Mouse (Mus musculus) MEL (cell line): ENCODE results near the gene Commd9. TPM values are rescaled to one million over a fixed set of nuclear protein-coding genes. Genes with fewer than 3 reads are reported as not detected.

Source experiments
- DNase-seq: peaks from one replicate; pipeline ENCODE4 v3.0.0; 2011; ENCODE audit warnings: low read depth, low spot score
- H3K27ac ChIP-seq: 2 replicates; pipeline ENCODE4 v1.5.1; 2012; ENCODE audit warnings: low read depth, mild to moderate bottlenecking, control low read depth, low read length, moderate library complexity; ENCODE audit not compliant: control insufficient read depth
- H3K27me3 ChIP-seq, 2 experiments: fragments of 150-350 bp in 1 of 2; sonication (generic) in 1 of 2; 2 replicates each; pipeline ENCODE4 v1.6.1; 2012; ENCODE audit warnings: low read length in 2 of 2, mild to moderate bottlenecking in 2 of 2, improper control_type of control experiment in 1 of 2, moderate library complexity in 1 of 2; ENCODE audit not compliant: insufficient read depth in 2 of 2, control insufficient read depth in 1 of 2
- H3K36me3 ChIP-seq, 2 experiments: 2 replicates each; pipeline ENCODE4 v1.6.1; 2012 to 2014; ENCODE audit warnings: low read length in 2 of 2, improper control_type of control experiment in 1 of 2, inconsistent platforms in 1 of 2, mild to moderate bottlenecking in 1 of 2; ENCODE audit not compliant: insufficient read depth in 2 of 2, control insufficient read depth in 1 of 2
- H3K4me1 ChIP-seq, 2 experiments: fragments of 150-350 bp in 1 of 2; sonication (generic) in 1 of 2; 2 replicates each; pipeline ENCODE4 v1.6.1; 2012; ENCODE audit warnings: low read length in 2 of 2, improper control_type of control experiment in 1 of 2, mild to moderate bottlenecking in 1 of 2; ENCODE audit not compliant: insufficient read depth in 2 of 2, control insufficient read depth in 1 of 2
- H3K4me3 ChIP-seq, 2 experiments: fragments of 150-350 bp in 1 of 2; sonication (generic) in 1 of 2; 2 replicates each; pipeline ENCODE4 v1.5.1; 2012; ENCODE audit warnings: low read depth in 2 of 2, low read length in 2 of 2, mild to moderate bottlenecking in 2 of 2, moderate library complexity in 2 of 2, control low read depth in 1 of 2, improper control_type of control experiment in 1 of 2; ENCODE audit not compliant: control insufficient read depth in 1 of 2, insufficient read depth in 1 of 2
- H3K79me2 ChIP-seq: 2 replicates; pipeline ENCODE4 v1.6.1; 2012; ENCODE audit warnings: mild to moderate bottlenecking, low read length, moderate library complexity; ENCODE audit not compliant: control insufficient read depth, poor library complexity, insufficient read depth
- H3K9ac ChIP-seq: 2 replicates; pipeline ENCODE4 v1.6.1; 2012; ENCODE audit warnings: low read depth, mild to moderate bottlenecking, control low read depth, low read length, moderate library complexity; ENCODE audit not compliant: control insufficient read depth, poor library complexity, severe bottlenecking
- H3K9me3 ChIP-seq: fragments of 150-350 bp; sonication (generic); replicated peaks from 2 replicates; pipeline ENCODE4 v1.6.1; 2012; ENCODE audit warnings: mild to moderate bottlenecking, low read length, improper control_type of control experiment, moderate library complexity; ENCODE audit not compliant: insufficient read depth
- CHD1 ChIP-seq: IDR thresholded peaks from 2 replicates; pipeline ENCODE4 v1.6.1; 2012; ENCODE audit warnings: low read depth, mild to moderate bottlenecking, inconsistent platforms, low read length, improper control_type of control experiment
- CTCF ChIP-seq, 3 experiments: IDR thresholded peaks in 2 of 3; conservative IDR thresholded peaks in 1 of 3; 2 replicates each; pipeline ENCODE4 v1.5.1; 2011 to 2012; ENCODE audit warnings: low read length in 3 of 3, low read depth in 2 of 3, mild to moderate bottlenecking in 2 of 3, improper control_type of control experiment in 1 of 3, inconsistent platforms in 1 of 3, mixed read lengths in 1 of 3, moderate library complexity in 1 of 3; ENCODE audit not compliant: control insufficient read depth in 1 of 3, insufficient read depth in 1 of 3, poor library complexity in 1 of 3, severe bottlenecking in 1 of 3
- ETS1 ChIP-seq: IDR thresholded peaks from 2 replicates; pipeline ENCODE4 v1.6.1; 2012; ENCODE audit warnings: low read depth, mild to moderate bottlenecking, inconsistent platforms, low read length, improper control_type of control experiment, moderate library complexity
- GABPA ChIP-seq: IDR thresholded peaks from 2 replicates; pipeline ENCODE4 v1.6.1; 2012; ENCODE audit warnings: low read depth, mild to moderate bottlenecking, inconsistent platforms, low read length, improper control_type of control experiment, moderate library complexity
- JUND ChIP-seq: IDR thresholded peaks from 2 replicates; pipeline ENCODE4 v1.6.1; 2011; ENCODE audit warnings: low read depth, mild to moderate bottlenecking, improper control_type of control experiment, low read length
- MAX ChIP-seq: IDR thresholded peaks from 2 replicates; pipeline ENCODE4 v1.6.1; 2011; ENCODE audit warnings: low read length, improper control_type of control experiment
- MEF2A ChIP-seq: IDR thresholded peaks from 2 replicates; pipeline ENCODE4 v1.6.1; 2014; ENCODE audit warnings: low read depth, mild to moderate bottlenecking, inconsistent platforms, low read length, improper control_type of control experiment; ENCODE audit not compliant: poor library complexity, insufficient replicate concordance, severe bottlenecking; ENCODE audit errors: extremely low read depth
- MXI1 ChIP-seq: IDR thresholded peaks from 2 replicates; pipeline ENCODE4 v1.6.1; 2011; ENCODE audit warnings: mild to moderate bottlenecking, low read depth, low read length, improper control_type of control experiment
- NRF1 ChIP-seq: IDR thresholded peaks from 2 replicates; pipeline ENCODE4 v1.6.1; 2014; ENCODE audit warnings: low read depth, mild to moderate bottlenecking, inconsistent platforms, low read length, improper control_type of control experiment, moderate library complexity; ENCODE audit not compliant: poor library complexity, insufficient read depth, severe bottlenecking
- SMC3 ChIP-seq: IDR thresholded peaks from 2 replicates; pipeline ENCODE4 v1.6.1; 2011; ENCODE audit warnings: low read depth, low read length, improper control_type of control experiment
- TAL1 ChIP-seq: IDR thresholded peaks from 2 replicates; pipeline ENCODE4 v1.6.1; 2012; ENCODE audit warnings: mild to moderate bottlenecking, inconsistent platforms, low read length, moderate library complexity, mixed read lengths
- TCF12 ChIP-seq: IDR thresholded peaks from 2 replicates; pipeline ENCODE4 v1.6.1; 2014; ENCODE audit warnings: low read depth, mild to moderate bottlenecking, inconsistent platforms, low read length, improper control_type of control experiment, moderate library complexity
- UBTF ChIP-seq: IDR thresholded peaks from 2 replicates; pipeline ENCODE4 v1.6.1; 2012; ENCODE audit warnings: low read depth, mild to moderate bottlenecking, inconsistent platforms, low read length, improper control_type of control experiment, moderate library complexity, borderline replicate concordance; ENCODE audit not compliant: insufficient read depth
- USF2 ChIP-seq, 2 experiments: IDR thresholded peaks; 2 replicates each; pipeline ENCODE4 v1.6.1; 2011 to 2012; ENCODE audit warnings: improper control_type of control experiment in 2 of 2, low read length in 2 of 2, borderline replicate concordance in 1 of 2, inconsistent platforms in 1 of 2, low read depth in 1 of 2, mild to moderate bottlenecking in 1 of 2; ENCODE audit not compliant: insufficient read depth in 1 of 2
- ZMIZ1 ChIP-seq: IDR thresholded peaks from 2 replicates; pipeline ENCODE4 v1.6.1; 2012; ENCODE audit warnings: low read depth, mild to moderate bottlenecking, inconsistent platforms, low read length, improper control_type of control experiment, moderate library complexity
- ZNF384 ChIP-seq: IDR thresholded peaks from 2 replicates; pipeline ENCODE4 v1.6.1; 2012; ENCODE audit warnings: low read depth, mild to moderate bottlenecking, inconsistent platforms, low read length, improper control_type of control experiment
- polyA plus RNA-seq, 2 experiments: library from polyadenylated mRNA; stranded (reverse) in 1 of 2; unstranded in 1 of 2; fragments of >175 nt in 1 of 2; fragments of >200 nt in 1 of 2; gene quantifications; 2 replicates each; pipeline versions ENCODE4 v1.2.1 to v1.2.4; 2012; ENCODE audit warnings: low replicate concordance in 2 of 2, low read depth in 1 of 2; ENCODE audit not compliant: insufficient read length in 2 of 2, insufficient read depth in 1 of 2, missing spikeins in 1 of 2
- total RNA-seq: library from RNA; depleted of rRNA; stranded (reverse); fragments of 300-350 nt; gene quantifications from 2 replicates; pipeline ENCODE4 v1.2.3, GENCODE M21; 2012

The Commd9 gene
- total and polyA plus RNA-seq, 3 experiments, result 57.6 to 62.8 TPM; not detected in 1

DNA sequence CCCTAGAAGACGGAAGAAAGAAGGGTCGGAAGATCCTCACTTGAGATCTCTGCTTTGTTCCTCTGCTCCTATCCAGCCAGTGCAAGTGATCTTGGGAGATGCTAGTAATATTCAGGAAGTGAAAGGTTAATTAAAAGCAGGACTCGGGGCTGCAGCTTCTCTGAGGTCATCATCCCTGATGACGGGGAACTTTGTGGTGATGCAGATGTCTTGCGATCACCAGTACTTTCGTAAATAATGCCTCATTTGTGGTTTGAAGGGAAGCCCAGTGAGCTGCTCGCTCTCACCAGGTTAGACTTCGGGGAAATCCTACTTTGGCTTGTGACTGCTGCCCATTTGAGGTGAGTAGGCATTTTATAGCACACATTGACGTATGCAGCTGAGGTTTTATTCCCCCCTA is 29.9 kb upstream of the Commd9 start:
- H3K9ac ChIP-seq, result no peak overlapping the region
- H3K36me3 ChIP-seq, result no peaks in the 10 kb centered on the region
- H3K79me2 ChIP-seq, result no peaks in the 10 kb centered on the region
- H3K4me1 ChIP-seq, result no peaks in the 10 kb centered on the region
- no peaks in the 10 kb centered on the region for H3K9me3 ChIP-seq
- TF ChIP-seq TCF12, result no peak
- TF ChIP-seq SMC3, result no peak
- TF ChIP-seq ETS1, result no peak
- no peak for DNase-seq
- H3K4me3 ChIP-seq, result no peak overlapping the region
- no peak overlapping the region for H3K27ac ChIP-seq
- H3K27me3 ChIP-seq, result peaks cover 0 to 9% of the 10 kb centered on the region in 2 experiments; a peak in 3 of 4 replicates

GRCm38 (mm10) chr2:101860920-101861485 is 25.0 kb upstream of the Commd9 start:
- Histone ChIP-seq H3K4me3 (no peak overlapping the region), H3K79me2 (no peaks in the 10 kb centered on the region), H3K9ac (no peak overlapping the region), H3K9me3 (no peaks in the 10 kb centered on the region), H3K4me1 (no peaks in the 10 kb centered on the region), H3K27me3 (peaks cover 6 to 12% of the 10 kb centered on the region in 2 experiments; a peak in 3 of 4 replicates), H3K27ac (no peak overlapping the region), H3K36me3 (no peaks in the 10 kb centered on the region)
- DNase-seq, result no peak
- no peak for TF ChIP-seq TCF12
- no peak for TF ChIP-seq JUND
- no peak for TF ChIP-seq ZNF384
- TF ChIP-seq USF2 (IDR thresholded peaks at IDR 0.05; ENCODE audit: borderline replicate concordance in 1 of 2, insufficient read depth in 1 of 2, low read depth in 1 of 2, low read length in 2 of 2), result no peak
- TF ChIP-seq CTCF (IDR thresholded peaks at IDR 0.05 in 2 of 3, conservative IDR thresholded peaks at IDR 0.05 in 1 of 3; ENCODE audit: control insufficient read depth in 1 of 3, insufficient read depth in 1 of 3, low read depth in 2 of 3, low read length in 3 of 3, poor library complexity in 1 of 3, severe bottlenecking in 1 of 3), result no peak
- no peak for TF ChIP-seq ZMIZ1
- no peak for TF ChIP-seq UBTF
- TF ChIP-seq MXI1, result no peak
- TF ChIP-seq GABPA, result no peak
- no peak for TF ChIP-seq MAX
- no peak for TF ChIP-seq TAL1
- TF ChIP-seq NRF1, result no peak
- TF ChIP-seq MEF2A, result no peak
- TF ChIP-seq CHD1, result no peak
